In genomic region chrX:57521117-57522095, GRCm38 (mm10) we compare ENCODE assay signal across 8 mouse cellular contexts. TPM values are rescaled to one million over a fixed set of nuclear protein-coding genes. Genes with fewer than 3 reads are reported as not detected.
DNase-seq lines count a peak whose midpoint lies in the region; ATAC-seq lines count a peak whose summit lies in the region.
"Had no signal": no experiment of that assay in that cellular context is flagged by ENCODE, and none has a peak within 500 bp of the region (broad histone marks: within the 10 kb centered on the region; RNA-seq: fewer than 3 reads in every experiment).

No protein-coding gene starts in this region.

- no peaks in the 10 kb centered on the region for H3K36me3 ChIP-seq in hindbrain, embryonic 15.5 days
- H3K36me3 ChIP-seq in neural tube, embryonic 13.5 days: no peaks in the 10 kb centered on the region
- no peaks in the 10 kb centered on the region for H3K36me3 ChIP-seq in intestine, embryonic 16.5 days (ENCODE audit: control insufficient read depth, insufficient read depth, low read length)
- H3K36me3 ChIP-seq: embryonic facial prominence, embryonic 15.5 days had no signal

- H3K9me3 ChIP-seq in hindbrain, embryonic 15.5 days: no peaks in the 10 kb centered on the region
- no peaks in the 10 kb centered on the region for H3K9me3 ChIP-seq in neural tube, embryonic 13.5 days
- H3K9me3 ChIP-seq in intestine, embryonic 16.5 days (ENCODE audit: control insufficient read depth, low read length): no peaks in the 10 kb centered on the region
- H3K9me3 ChIP-seq: embryonic facial prominence, embryonic 15.5 days had no signal

- peak; percentile 12 for DNase-seq in layer of hippocampus, adult 11-12 months (ENCODE audit: low spot score)
- DNase-seq in layer of hippocampus, adult 9-10 months (ENCODE audit: low spot score): no peak
- DNase-seq in embryo, embryonic 9.5 days (ENCODE audit: extremely low spot score): peak; percentile 14
- DNase-seq in urinary bladder, adult 2 months (ENCODE audit: low spot score): no peak

- 0 out of 2 replicates have a peak, but pooled peaks cover 3% of the 10 kb centered on the region for H3K4me1 ChIP-seq in hindbrain, embryonic 15.5 days (replicated peaks)
- H3K4me1 ChIP-seq in neural tube, embryonic 13.5 days (replicated peaks): no peaks in the 10 kb centered on the region
- no peaks in the 10 kb centered on the region for H3K4me1 ChIP-seq in intestine, embryonic 16.5 days (ENCODE audit: control insufficient read depth, insufficient read depth, low read length)
- H3K4me1 ChIP-seq: embryonic facial prominence, embryonic 15.5 days had no signal

- peak; percentile 51; the same call in 1 of the 2 replicates for ATAC-seq in hindbrain, embryonic 15.5 days (ENCODE audit: low FRiP score, low read depth)
- ATAC-seq in neural tube, embryonic 13.5 days (ENCODE audit: low read depth): 0 out of 2 replicates have a peak, but pooled peaks have one; percentile 56
- no peak for ATAC-seq in intestine, embryonic 16.5 days

- 34% methylated on average over 28 of the region's 28 CpGs for WGBS in hindbrain, embryonic 15.5 days
- 34% methylated on average over 28 of the region's 28 CpGs for WGBS in neural tube, embryonic 13.5 days
- WGBS in intestine, embryonic 16.5 days: 38% methylated on average over 28 of the region's 28 CpGs

- H3K4me2 ChIP-seq in hindbrain, embryonic 15.5 days: peak overlapping the region; percentile 46
- H3K4me2 ChIP-seq in neural tube, embryonic 13.5 days: peak overlapping the region; percentile 46
- H3K4me2 ChIP-seq in intestine, embryonic 16.5 days (ENCODE audit: low read depth, low read length): no peak overlapping the region
- H3K4me2 ChIP-seq: embryonic facial prominence, embryonic 15.5 days had no signal

- H3K4me3 ChIP-seq in hindbrain, embryonic 15.5 days: peak overlapping the region; percentile 15; the same call in 1 of the 2 replicates
- peak overlapping the region; percentile 19 for H3K4me3 ChIP-seq in neural tube, embryonic 13.5 days
- no peak overlapping the region for H3K4me3 ChIP-seq in intestine, embryonic 16.5 days (ENCODE audit: low read length)
- H3K4me3 ChIP-seq: embryonic facial prominence, embryonic 15.5 days had no signal

- H3K27ac ChIP-seq in hindbrain, embryonic 15.5 days (replicated peaks): no peak overlapping the region
- H3K27ac ChIP-seq in neural tube, embryonic 13.5 days (replicated peaks): no peak overlapping the region
- no peak overlapping the region for H3K27ac ChIP-seq in intestine, embryonic 16.5 days (ENCODE audit: low read length)
- H3K27ac ChIP-seq: embryonic facial prominence, embryonic 15.5 days had no signal

- H3K9ac ChIP-seq in hindbrain, embryonic 15.5 days: no peak overlapping the region
- no peak overlapping the region for H3K9ac ChIP-seq in neural tube, embryonic 13.5 days
- H3K9ac ChIP-seq in intestine, embryonic 16.5 days (ENCODE audit: low read depth, low read length): no peak overlapping the region
- H3K9ac ChIP-seq: embryonic facial prominence, embryonic 15.5 days had no signal

- no peaks in the 10 kb centered on the region for H3K27me3 ChIP-seq in hindbrain, embryonic 15.5 days
- no peaks in the 10 kb centered on the region for H3K27me3 ChIP-seq in neural tube, embryonic 13.5 days
- H3K27me3 ChIP-seq in intestine, embryonic 16.5 days (replicated peaks; ENCODE audit: control insufficient read depth, insufficient read depth, low read length): no peaks in the 10 kb centered on the region

RNA-seq across cellular contexts. Expression of gene Gpr101, which starts 17.8 kb away (rescaled TPM):
- polyA plus RNA-seq in hindbrain, embryonic 15.5 days (2015; fragmentation: Nextera tagmentation; extraction: Ambion mirVana): 0.63 and 0.71 TPM in 2 replicates
- 0.03 TPM in 1 of 2 replicates, not detected in the other for polyA plus RNA-seq in neural tube, embryonic 13.5 days (2015; fragmentation: Nextera tagmentation; extraction: Ambion mirVana)
- polyA plus RNA-seq in urinary bladder, adult 2 months (2012; rRNA removed): not detected in 2 replicates
- not detected in 2 replicates for polyA plus RNA-seq in intestine, embryonic 16.5 days (2015; fragmentation: Nextera tagmentation; extraction: Ambion mirVana)
- polyA plus RNA-seq: embryonic facial prominence, embryonic 15.5 days had no signal

Comparison
In these comparisons a context has a peak if more than half of its experiments do, and no peak if none do; other contexts are left out.
1. DNase-seq: peak in layer of hippocampus, adult 11-12 months (single experiment) and embryo, embryonic 9.5 days (single experiment); none in layer of hippocampus, adult 9-10 months (single experiment) and urinary bladder, adult 2 months (single experiment).